Mouse (Mus musculus): ENCODE data around the gene Ap2a2.

GRCm38 (mm10) chr7:141642375-141642774 is 80.4 kb downstream of the Ap2a2 start:
- TF ChIP-seq CTCF (IDR thresholded peaks at IDR 0.05): no peak
- no peak for TF ChIP-seq POLR2A (IDR thresholded peaks at IDR 0.05; ENCODE audit: insufficient read depth, low read depth, low read length)
- no peak for TF ChIP-seq EP300 (IDR thresholded peaks at IDR 0.05; ENCODE audit: insufficient read depth, low read depth, low read length)

All from heart, adult 2 months (tissue).